Mouse (Mus musculus) lung, adult 2 months (tissue): ENCODE data around the gene Cyp2j5.

Experiments used
- CTCF ChIP-seq: fragments of 200-500 bp; IDR thresholded peaks from 2 replicates; pipeline ENCODE4 v1.5.1; 2011; ENCODE audit warnings: mild to moderate bottlenecking, low read length, control low read depth; ENCODE audit not compliant: insufficient read depth
- POLR2A ChIP-seq: fragments of 200-500 bp; IDR thresholded peaks from 2 replicates; pipeline ENCODE4 v1.6.1; 2011; ENCODE audit warnings: low read depth, mild to moderate bottlenecking, control low read depth, low read length, borderline replicate concordance; ENCODE audit errors: extremely low read depth

DNA sequence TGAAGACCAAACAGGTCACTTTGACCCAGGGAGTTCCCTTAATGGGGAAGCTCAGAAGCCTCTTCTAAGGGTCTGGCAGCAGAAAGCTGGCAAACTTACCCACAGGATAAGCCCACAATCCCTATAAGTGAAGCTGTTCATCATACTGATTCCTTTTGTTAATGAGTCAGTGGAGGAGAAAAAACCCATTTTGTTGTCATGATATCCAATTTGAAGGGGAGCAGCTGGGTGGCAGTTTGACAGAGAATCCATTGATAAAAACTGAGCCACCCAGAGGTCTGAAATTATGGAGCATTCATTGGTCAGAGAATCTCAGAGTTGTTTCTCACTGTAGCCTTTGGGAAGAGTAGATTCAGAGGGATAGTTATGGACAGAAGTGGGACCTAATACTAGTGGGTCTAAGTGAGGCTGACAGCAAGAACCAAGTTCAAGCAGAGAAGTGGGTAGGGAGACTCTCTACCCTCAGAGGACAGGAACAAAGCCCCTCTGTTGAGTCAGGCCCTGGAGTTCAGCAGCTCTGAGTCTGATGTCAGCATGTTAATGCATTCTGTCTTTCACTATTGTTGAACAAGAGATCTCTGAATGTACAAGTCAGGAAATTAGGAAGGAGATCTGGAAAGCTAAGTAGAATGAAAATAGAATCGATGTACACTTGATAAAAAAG, 82.4 kb downstream of the Cyp2j5 start:
- no peak for TF ChIP-seq POLR2A
- no peak for TF ChIP-seq CTCF
